Mouse (Mus musculus) common myeloid progenitor, adult 5-6 weeks (primary cell): ENCODE measurements at regions not wholly inside any gene's neighbourhood (a gene's known extent, or its start where the extent isn't known, plus 50 kb on each side); places are given as distances from the start of the nearest gene placed in this dataset.
A peak's percentile ranks its signal among the peaks of the same experiment; 100 is the strongest.
"Not testable (repeated sequence)": the region's sequence is repeated elsewhere in the genome, so short reads cannot be mapped to it uniquely, and the experiment has no call there.

Experiments
- ATAC-seq: replicated peaks from 2 replicates; pipeline ENCODE4 v1.8.0; 2016; ENCODE audit warnings: low read depth, mild to moderate bottlenecking, moderate TSS enrichment, inconsistent platforms; ENCODE audit not compliant: poor library complexity, severe bottlenecking

DNA sequence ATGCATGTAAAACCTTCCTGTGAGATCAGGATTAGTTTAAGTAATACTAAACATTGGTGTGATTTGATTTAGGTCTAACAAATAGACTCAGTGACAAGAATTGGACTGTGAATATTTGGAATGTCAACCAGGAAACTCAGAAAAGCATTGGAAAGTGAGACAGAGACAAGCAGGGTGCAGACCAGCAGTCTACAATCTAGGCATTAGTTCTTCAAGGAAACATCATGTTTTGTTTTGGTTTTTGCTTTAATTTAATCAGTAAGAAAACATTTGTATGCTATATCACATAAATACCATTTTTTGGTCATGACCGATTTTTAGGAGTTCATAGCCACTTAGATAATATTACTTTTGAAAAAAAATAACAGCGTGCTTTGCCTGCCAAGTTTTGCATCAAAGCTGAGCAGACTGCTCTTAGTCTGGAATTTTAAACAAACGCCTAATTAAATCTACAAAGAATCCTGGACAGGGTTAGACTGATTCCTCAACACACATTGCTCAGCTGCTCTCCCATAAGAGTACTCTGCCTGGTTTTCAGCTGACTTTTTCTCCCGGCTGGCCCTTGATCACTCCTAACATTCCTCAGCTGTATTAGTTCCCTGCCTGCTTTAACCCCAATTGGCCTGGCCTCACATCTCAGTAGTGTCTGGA lies 396.5 kb upstream of the Kcnh7 start:
- no peak for ATAC-seq

DNA sequence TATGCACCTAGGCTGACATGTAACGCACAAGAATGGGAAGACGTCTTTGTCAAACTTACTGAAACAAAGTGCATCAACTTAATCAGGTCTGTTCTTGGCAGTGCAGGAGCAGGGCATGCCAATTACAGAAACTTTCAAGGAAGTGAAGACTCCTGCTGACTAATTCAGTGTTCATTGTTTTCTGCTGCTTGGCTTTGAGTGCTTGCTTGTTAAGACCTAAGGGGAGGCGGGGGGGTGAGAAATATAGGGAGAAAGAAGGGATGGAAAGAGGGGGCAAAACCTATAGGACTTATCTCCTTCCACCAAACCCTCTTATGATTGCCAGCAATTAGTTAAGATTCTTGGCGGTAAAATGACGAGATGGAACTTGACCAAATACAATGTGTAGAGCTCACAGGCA lies 391.1 kb upstream of the Kcnh7 start:
- no peak for ATAC-seq

DNA sequence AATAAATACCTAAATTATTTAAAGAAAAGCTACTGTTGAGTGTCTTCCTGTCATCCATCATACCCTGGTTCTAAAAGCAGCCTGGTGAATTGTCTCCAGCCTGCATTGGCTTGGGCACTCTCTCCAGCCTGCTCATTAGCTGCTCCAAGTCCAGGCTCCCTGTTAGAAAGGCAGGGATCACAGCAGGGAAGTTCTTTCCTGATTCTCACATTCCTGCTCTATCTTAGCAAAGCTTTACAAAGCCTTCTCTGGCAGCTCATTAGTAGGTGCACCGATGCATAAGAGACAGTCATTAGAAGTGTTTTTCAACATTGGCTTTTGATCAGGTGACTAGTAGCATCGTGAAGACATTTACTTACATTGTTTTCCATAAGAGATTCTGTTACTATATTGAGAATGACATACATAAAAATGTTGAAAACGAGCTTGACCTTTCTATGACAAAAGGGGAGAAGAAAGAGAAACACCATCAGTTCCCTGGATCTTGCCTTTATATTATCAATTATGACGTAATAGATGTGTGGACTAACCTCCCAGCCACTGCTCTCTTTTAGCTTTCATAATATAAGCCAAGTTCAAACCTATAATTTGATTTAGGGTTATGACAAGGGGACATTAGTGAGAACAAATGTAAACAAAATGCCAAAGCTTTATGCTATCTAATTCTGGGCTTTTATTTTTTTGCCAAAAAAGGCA lies 390.1 kb upstream of the Kcnh7 start:
- no peak for ATAC-seq

DNA sequence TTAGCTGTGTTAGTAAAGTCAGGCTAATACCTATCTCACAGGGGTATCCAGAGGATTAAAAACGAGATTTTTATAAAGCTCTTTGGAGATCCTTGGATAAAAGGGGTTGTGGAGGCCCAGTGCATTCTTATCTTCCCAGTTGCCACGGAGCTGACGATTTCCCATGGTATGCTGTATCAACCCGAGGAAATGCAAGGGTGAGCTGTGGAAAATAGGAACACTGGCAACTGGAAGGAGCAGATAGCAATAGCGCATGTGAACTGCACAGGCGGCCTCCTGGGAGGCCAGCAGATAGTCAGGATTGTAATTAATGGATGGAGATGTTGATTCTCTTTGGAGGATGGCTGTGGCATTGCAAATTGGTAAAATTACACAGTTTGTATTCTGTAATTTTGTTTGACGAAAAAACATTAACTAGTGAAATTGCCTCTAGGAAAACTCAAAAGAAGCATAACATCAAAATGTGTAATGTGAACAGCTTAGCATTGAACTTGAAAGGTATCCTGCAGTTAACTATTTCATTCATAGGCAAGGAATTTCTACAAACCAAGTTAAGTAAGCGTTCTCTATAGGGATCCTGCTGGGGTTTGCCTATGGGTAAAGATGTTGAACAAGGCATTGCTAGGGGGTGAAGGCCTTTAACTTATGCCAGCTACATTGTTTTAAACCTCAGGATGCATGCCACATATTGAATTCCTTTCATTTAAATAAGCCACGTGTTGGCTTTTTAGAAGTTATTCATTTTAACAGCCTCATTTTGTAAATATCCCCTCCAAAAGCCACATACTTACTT lies 389.1 kb upstream of the Kcnh7 start:
- no peak for ATAC-seq

DNA sequence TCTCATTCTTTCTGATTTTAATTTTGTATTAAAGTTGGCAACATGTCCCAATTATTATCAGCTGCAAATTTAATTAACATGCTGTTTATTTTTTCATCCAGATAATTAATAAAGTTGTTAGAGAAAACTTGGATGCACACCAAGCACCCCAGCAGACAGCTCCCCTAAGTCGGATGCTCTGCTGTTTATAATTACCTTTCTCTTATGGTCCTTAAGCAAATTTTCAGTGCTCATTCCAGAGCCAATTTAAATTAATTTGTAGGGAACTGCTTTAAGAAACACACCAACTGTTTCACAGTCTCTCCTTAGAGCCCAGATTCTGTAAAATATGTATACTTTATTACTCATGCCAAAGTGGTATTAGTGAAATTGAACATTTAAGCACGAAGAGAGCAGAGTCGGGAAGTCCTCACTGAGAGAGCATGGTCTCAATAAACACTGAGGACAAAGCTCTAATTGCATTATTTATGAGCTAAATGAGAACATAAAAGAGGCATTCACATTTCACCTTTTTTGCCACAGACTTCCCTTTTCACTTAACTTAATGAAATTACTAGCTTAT lies 372.9 kb upstream of the Kcnh7 start:
- no peak for ATAC-seq

DNA sequence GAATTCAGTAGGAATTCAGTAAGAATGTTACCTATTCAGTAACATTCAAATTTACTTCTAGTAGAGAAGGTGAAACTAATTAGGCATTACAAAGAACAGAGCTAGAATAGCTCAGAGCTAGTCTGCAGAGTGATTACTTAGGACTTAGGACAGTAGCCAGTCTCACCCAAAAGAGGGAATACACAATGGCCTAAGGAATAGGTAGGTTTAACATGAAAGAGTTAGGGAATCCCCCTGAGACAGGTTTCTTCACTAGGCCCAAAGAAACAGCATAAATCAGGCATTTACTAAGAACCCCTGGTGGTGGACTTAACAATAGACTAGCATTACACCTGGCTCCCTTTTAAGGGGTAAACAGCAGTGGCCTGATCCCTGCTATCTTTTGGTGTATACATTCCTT lies 357.7 kb upstream of the Kcnh7 start:
- not testable (repeated sequence) for ATAC-seq

DNA sequence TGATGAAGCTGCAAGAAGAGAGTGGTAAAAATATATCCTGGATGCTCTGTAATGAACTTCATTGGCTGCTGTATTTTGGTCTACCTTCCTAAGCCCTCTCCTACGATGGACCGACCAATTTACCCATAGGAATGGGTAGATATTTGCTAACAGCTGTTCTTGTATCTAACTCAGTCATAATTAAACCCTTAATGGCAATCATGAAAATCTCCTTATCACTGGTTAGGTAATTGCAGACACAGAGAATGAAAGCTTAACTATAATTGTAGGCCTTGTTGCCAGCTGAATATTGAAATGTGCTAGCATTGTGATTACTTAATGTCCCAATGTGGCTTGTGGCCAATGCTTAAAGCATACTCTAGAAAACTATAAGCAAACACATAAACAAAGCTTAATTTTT lies 334.4 kb upstream of the Kcnh7 start:
- ATAC-seq = no peak

DNA sequence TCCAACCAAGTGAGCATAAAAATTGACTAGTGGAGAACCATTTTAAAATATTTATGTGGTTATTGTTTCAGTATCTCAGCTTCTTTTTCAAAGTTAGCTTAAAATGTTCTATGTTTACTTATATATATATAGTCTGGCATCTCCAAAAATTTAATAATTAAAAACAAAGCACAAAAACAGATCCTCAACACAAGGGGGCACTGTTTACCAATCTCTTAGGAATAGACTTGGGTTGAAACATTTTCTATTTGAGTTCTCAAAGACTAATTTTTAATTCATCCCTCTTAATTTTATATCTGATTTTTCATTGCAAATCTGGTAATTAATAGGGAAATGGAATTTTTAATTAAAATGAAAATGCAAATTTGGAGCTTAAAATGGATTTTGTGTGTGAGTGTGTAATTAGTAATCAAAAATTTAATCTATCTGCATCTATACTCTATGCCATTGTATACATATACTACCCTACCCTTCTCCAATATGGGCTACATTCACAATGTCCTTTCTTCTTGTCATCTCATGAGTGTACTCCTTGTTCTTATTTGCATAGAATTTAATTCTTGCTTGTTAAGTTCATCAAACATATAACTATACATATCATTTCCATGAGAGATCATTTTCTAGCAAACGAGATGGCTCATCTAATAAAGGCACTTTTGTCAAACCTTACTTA lies 329.6 kb upstream of the Kcnh7 start:
- no peak for ATAC-seq

DNA sequence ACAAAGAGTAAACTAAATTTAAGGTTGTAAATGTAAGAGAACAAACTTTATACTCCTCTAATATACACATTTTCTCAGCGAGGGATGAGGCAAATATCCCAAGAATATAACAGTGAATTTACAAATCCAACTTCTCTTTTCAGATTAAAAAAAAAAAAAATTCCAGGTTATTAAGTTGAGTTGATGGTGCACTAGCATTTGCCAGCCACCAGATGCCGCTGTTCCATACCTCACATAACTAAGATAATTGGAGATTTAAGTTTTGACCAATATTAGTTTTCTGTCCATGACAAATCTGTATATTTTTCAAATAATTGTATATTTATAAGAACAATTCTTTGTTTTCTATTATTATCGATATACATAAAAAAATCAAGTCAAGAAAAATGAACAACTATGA lies 319.9 kb upstream of the Kcnh7 start:
- ATAC-seq = peak; percentile 78

DNA sequence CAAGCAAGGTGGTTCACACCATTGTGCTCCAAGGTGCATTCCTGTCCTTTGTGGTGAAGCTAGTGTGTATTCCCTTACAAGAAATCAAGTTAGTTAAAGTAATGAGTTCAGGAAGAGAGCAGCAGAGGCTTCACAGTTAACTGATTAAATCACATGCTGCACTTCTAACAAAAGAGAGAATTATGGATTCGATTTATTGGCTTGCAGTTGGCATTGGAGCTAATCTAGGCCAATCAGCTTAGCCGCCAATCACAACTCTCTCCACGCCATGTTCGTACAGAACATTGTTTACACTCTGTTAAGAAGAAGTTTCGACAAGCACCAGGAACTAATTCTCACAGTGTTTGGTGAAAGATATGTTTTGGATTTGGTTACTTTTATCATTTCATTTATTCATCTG lies 292.3 kb upstream of the Kcnh7 start:
- ATAC-seq = no peak

DNA sequence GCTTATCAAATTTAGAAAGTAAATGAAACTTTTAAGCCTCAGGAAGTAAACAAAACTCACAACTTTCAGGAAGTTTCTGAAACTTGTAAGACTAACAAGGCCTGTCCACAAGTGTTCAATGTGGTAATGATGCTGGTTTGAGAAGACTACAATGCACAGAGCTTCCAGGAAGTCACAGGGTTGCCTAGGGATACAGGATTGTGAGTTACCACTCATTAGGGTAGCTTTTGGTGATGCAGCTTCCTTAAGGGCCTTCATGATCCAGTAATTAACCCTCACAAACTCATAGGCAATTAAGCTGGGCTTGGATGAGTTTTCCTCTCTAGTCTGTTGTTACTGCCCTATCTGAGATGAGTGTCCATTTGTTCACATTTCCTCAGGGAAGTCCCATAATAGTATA lies 291.2 kb upstream of the Kcnh7 start:
- ATAC-seq = no peak

DNA sequence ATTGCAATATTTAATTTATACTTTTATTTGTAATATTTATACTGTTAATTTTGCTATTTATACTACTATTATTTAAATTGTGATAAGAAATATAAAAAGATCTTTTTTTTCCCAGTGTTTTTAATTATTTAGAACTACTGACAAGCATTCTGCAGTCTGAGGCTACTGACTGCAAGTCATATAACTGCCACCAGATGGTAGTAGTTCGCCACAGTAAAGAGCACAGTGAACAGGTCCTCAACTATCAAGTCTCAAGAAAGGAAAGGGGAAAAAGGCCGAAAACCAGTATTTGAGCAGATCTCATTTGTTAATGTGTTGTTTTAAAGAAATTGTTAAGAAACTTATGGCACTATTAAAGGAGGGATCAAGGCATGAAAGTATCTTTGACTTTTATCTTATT lies 289.6 kb upstream of the Kcnh7 start:
- peak; percentile 87 for ATAC-seq

DNA sequence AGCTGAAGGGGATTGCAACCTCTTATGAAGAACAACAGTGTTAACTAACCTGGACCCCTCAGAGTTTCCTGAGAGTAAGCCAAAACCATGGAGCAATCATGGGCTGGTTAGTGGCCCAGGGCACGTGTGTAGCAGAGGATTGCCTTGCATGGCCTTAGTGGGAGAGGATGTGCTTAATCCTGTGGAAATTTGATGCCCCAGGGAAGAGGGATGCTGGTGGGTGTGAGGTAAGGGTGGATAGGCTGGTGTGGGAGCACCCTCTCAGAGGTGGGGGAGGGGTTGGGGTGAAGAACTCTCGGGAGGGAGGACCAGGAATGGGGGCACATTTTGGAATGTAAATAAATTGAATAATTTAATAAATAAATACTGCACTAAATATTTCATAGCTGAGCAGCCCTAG lies 288.2 kb upstream of the Kcnh7 start:
- ATAC-seq = no peak

DNA sequence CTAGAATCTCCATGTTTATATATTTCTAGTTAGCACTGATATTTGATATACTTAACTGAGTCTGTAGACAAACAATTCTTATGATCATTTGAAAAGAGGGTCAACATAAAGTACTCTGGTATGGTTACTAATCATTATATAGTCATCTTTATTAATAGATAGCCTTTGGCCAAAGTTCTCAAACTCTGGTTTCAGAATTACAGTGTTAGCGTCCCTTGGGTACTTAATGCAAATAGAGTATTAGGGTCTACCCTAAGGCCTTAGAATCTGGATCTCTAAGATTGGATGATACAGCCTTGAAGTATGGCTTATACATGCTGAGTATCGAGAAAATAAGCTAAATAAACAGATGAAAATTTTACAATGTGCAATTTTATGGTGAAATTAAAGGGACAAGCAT lies 275.0 kb upstream of the Kcnh7 start:
- no peak for ATAC-seq

DNA sequence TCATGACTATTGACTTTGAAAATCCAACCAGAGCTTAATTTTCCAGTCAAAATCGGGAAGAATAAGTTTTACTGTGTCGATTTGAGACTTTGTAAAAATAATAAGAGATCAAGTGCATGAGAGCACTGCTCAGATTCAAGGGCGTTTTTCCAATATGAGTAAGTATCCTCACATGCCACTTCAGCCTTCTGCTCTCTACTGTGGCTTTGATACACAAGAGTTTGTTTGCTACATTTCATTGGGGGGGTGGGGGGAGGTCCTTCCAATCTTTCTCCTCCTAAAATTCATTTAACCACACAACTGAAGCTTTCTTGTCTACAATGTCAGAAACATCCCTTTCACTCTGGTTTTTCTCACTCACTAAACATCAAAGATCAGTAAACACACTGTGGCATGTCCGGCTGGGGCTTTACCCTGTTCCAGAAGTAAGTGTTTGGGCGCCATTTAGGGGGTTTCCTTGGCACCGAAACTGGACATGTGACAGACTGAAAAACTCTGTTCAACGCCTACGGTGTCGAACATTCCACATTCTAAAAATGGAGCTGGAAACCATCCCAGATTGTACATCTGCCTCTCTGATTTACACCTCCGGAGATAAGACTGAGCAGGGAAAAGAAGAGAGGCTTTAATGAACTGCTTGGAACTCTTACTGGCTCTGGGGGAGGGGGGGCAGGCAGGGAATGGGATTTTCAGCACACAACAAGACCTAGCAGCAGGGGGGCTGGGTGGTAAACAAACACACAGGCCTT lies 270.4 kb upstream of the Kcnh7 start:
- ATAC-seq = no peak

DNA sequence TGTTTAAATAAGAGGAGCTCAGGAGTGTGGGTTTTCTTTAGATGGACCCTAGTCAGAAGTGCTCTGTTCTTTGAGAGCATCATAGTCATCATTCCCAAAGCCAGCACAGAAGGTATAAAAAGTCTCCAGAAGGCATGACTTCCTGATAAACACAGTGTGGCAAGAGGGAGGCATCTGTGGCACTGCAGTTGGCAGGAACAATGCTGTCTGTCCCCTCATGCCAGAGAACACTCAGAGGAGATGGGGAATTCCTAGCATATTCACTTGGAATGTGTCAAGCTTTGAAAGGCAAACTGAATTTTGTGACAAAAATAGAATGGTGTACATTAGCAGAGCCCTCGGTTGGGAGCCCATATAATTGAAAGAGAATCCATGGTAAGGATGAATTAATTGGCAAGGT lies 268.8 kb upstream of the Kcnh7 start:
- no peak for ATAC-seq

DNA sequence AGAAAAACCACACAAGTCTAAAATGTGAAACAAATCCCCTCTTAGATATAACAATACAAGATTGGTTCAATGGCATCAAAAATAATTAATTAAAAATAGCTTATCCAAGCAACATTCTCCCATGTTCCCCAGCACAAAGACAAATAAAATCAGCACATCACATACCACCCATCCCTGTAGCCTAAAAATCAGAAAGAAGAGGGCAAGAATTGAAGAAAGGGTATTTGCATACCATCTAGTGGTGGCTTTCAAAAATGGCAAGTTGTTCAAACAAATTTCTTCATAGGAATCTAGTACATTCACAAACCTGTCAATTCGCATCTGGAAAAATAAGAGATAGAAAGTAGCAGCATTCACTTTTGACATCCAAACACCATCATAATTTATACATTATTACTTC lies 268.1 kb upstream of the Kcnh7 start:
- ATAC-seq = no peak

DNA sequence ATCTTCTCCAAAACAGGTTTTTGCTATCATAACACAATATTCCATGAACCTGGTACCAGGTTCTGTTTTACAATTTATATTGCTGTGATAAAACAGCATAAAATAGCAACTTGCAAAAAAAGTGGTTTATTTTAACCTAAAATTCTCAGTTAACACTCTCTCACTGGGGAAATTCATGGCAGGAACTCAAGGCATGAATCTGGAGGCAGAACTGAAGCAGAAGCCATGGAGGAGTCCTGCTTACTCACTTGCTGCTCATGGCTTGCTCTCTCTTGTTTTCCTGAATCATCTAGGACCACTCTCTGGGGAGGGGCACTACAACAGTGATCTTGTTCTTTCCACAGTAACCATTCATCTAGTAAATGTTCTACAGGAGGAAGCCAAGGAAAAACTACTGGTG lies 250.2 kb upstream of the Kcnh7 start:
- no peak for ATAC-seq

DNA sequence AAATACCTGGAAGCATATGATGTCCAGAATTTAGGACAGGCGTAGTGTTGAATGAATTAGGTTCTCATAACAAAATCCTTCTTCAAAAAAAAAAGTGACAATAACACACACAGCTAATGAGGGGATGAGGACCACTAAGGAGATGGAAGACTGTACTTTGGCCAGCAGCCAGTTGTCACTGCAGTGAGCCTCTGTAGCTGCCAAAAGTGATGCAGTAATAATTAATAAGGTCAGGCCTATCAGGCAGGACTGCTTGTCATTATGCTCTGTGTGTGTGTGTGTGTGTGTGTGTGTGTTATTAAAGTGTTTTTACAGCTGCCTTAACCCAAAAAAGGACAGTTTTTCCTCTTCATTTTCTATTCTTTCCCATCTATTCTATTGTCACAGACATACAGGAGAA lies 221.3 kb upstream of the Kcnh7 start:
- ATAC-seq = no peak
